Mouse (Mus musculus): ENCODE results near the gene Hdac7. TPM values are rescaled to one million over a fixed set of nuclear protein-coding genes. Genes with fewer than 3 reads are reported as not detected.
A peak's percentile ranks its signal among the peaks of the same experiment; 100 is the strongest.

Gene Hdac7
- total RNA-seq, 1 experiment from 2014 or later, result 30.7 TPM

DNA sequence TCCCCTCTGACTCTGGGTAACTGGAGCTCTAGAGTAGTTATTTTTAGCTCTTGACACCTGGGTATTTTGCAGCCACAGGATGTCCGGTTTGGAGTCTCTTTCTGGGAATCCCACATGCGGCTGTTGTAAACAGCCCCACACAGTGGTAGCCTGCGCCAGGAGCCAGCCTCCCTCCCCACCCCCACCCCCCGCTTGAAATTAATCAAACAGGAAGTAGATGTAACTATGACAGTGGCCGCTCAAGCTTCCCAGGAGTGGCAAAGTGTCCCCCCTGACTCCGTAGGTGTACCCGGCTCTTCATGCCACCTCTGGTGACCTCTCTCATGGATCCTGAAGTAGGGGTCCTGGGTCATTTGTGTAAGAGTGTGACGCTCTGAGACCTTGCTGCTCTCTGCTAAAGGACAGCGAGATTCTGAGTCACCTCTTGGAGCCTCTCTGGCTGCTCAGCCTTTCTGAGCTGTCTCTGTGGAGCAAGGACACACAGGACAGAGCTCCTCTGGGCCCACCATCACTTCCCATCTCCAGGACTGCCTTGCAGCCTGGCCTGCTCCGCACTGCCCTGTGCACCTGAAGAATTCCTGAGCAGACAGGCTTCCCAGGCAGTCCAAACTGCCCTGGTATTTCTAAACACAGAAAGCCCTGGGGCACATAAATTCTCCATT lies 22.9 kb downstream of the Hdac7 start:
- ATAC-seq (replicated peaks; ENCODE audit: low read depth, poor library complexity, severe bottlenecking), result 0 out of 2 replicates have a peak, but pooled peaks have one; percentile 1

DNA sequence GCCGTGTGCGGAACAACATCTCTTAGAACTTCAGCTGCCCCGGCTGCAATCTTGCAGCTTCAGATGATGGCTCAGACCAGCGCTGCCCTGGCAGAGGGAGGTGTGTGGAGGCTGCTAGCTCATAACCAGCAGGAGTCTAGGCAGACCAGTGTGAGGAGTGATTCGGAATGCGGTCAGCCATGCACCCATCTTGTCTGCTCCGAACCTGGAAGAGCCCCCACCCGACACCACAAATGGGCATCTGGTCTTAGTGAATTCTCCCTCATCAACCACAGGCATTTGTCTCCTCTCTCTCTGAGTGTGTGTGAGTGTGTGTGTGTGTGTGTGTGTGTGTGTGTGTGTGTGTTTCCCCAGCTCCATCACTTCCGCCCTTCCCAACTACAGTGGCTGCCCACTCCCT lies 24.4 kb downstream of the Hdac7 start:
- ATAC-seq (replicated peaks; ENCODE audit: low read depth, poor library complexity, severe bottlenecking), result no peak

DNA sequence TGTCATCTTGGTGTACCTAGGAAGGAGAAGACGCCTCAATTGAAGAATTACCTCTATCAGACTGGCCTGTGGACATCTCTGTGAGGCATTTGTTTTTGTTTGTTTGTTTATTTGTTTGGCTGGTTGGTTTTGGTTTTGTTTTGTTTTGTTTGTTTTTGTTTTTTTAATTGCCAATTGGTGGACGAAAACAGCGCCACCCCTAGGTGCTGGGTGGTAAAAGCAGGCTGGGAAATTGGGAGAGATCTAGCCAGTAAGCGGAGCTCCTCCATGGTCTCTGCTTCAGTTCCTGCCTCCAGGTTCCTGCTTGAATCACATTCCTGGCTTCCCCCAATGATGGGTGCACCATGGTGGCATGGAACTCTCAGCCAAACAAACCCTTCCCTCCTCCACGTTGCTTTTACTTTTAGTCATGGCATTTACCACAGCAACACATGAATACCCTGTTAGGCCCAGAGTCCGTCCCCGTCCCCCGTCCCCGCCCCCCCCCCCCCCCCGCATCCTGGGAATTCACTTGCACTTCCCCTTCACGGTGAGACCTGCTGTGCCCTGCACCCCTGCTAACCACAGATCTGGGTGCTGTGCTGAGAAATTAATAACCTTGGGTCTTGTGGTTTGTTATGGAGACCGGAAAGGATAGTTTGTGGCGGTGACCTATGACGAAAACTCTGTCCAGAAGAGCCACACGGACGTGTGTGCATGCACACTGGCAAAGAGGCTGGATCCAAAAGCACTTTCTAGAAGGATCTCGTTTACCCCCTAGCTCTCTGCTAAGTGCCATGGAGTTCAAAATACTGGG lies 27.9 kb downstream of the Hdac7 start:
- peak; percentile 54 for ATAC-seq (replicated peaks; ENCODE audit: low read depth, poor library complexity, severe bottlenecking)

DNA sequence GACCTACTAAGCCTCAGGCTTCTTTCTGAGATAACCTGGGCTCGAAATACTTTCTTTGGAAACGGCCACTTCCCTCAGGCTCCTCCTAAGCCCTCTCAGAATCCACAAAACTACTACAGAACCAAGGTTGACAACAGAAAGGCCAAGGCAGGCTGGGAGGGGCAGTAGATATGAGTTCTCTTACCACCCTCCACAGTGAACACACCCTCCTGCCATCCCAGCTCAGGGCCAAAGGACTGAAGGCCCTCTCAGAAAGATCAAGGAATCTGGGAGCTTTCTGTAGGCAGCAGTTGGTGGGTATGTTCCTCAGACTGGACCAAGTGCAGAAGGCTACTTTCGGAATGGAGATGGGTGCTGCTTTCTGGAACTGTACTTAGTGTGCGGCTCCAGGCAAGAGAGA lies 29.0 kb downstream of the Hdac7 start:
- no peak for ATAC-seq (replicated peaks; ENCODE audit: low read depth, poor library complexity, severe bottlenecking)

DNA sequence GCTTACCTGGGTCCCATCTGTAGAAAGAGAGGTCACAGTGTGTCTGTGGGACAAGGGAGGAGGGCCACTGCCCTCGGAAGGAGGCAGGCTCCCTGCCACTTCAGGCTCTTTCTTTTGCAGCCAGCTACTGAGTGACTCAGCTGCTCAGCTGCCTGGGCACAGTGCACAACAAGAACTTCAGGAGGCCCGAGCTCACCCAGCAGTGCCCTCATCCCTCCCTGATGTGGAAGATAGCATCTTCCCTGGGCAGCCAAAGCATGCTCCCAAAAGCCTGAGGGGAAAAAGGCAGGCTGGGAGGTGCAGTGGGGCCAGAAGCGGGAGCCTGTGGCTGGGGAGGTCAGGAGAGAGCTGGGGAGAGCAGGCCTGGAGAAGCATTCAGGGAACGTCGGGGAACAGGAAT lies 29.6 kb downstream of the Hdac7 start:
- no peak for ATAC-seq (replicated peaks; ENCODE audit: low read depth, poor library complexity, severe bottlenecking)

DNA sequence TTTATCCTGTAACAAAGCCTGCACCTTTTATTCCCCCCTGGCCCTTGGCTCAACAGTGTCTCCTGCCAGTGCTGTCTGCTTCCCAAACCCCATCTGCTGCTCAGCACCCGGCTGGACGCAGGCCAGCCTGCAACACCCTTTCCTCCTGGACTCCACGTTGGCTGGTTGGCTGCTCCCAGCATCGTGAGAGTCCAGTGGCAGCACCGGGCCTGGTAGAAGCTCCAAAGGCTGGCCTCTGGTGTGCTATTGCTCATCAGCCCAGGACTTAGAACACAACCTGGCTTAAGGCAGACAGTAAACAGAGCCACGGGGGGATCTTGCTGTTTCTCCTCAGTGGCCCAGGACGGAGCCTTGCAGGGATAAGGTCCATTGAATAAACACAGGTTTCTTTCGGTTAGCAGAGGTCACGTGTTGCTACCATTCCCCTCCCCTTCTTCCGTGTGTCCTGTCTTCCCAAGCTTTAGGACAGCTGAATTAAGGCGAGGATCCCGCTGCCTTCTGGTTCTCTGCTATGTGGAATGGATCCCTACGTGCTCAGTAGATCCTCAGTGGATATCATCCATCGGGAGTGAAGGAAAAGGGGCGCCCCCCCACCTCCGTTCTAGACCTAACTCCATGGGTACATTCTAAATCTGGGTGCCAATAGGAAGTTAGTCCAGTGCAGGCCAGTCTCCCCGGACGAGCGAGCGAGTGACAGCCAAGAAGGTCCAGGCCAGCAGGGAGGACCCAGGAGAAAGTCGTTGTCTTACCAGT lies 30.7 kb downstream of the Hdac7 start:
- ATAC-seq (replicated peaks; ENCODE audit: low read depth, poor library complexity, severe bottlenecking), result no peak

DNA sequence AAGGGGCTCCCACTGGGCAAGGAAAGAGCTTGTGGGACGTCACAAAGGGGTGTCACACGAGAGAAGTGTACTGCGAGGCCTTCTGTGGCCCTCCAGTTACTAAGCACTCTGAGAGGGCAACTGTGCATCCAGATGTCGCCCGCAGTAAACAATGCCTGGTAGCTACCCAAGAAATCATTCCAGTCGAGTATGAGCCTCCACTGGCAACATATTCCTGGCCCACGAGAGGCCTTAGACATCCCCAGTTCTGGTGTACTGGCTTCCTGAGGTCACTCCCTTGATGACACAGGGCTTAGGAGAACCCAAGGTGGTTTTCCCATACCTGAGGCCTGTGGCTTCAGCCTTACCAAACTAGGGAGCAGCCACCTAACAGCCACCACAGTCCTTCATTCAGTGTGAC lies 31.4 kb downstream of the Hdac7 start:
- ATAC-seq (replicated peaks; ENCODE audit: low read depth, poor library complexity, severe bottlenecking), result no peak

DNA sequence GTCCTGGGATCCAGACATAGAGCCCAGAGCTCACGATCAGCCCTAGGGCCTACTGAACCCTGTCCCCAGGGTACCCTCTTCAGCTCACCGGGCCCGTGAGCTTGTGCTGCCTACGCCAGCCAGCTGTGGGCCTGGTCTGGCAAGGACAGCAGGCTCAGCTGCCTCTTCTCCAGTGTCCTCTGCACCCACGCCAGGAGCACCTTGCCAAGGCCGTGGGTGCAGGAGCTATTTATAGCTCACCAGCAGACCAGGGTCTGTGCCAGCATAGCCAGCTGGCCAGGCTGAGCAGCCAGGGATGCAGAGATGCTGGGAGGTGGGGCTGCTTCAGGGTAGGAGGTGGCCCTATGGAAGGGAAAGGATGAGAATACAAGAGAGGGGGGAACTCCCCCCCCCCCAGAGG lies 32.2 kb downstream of the Hdac7 start:
- ATAC-seq (replicated peaks; ENCODE audit: low read depth, poor library complexity, severe bottlenecking), result no peak

DNA sequence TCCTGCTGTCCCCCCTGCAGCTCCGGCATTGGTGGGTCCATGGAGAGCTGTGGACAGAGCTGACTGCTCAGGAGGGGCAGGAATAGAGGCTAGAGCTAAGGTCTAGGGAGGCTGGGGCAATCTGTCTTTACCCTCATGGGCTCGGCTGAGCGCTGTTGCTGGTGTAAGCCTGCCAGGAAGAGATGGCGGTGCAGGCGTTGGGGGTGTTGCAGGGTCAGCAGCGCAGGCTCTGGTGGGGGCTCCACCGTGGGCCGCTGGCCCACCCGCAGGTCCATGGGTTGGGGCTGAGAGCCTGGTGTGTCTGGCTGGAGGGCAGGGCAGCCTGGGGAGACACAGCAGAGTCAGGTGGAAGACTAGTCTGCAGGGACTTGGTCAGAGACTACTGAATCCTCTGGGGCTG lies 33.0 kb downstream of the Hdac7 start:
- no peak for ATAC-seq (replicated peaks; ENCODE audit: low read depth, poor library complexity, severe bottlenecking)

DNA sequence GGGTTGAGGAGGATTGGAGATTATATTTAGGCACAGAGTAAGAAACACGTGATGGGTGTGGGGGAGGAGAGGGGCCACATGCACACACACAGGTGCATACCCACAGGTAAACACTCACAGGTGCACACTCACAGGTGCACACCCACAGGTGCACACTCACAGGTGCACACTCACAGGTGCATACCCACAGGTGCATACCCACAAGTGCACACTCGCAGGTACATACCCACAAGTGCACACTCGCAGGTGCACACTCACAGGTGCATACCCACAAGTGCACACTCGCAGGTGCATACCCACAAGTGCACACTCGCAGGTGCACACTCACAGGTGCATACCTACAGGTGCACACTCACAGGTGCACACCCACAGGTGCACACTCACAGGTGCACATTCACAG lies 33.9 kb downstream of the Hdac7 start:
- ATAC-seq (replicated peaks; ENCODE audit: low read depth, poor library complexity, severe bottlenecking), result no peak

DNA sequence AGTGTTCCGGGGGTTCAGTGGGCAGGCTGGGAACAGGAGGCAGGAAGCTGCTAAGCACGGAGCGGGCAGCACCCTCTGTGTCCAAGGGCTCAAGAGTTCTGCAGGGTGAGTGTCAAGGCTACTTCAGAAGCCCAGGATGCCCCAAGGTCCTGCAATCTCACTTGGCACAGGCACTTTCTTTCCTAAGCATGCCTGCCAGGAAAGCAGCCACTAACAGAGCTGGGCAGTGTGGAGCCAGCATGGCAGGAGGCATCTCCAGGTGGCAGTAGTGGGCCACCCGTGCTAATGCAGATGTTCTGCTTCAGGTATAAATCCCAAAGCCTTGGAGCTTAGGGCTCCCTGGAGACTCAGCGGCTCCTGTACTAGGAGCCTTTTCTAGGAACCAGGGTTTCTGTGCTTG lies 34.4 kb downstream of the Hdac7 start:
- ATAC-seq (replicated peaks; ENCODE audit: low read depth, poor library complexity, severe bottlenecking), result peak; percentile 36; the same call in 1 of the 2 replicates

DNA sequence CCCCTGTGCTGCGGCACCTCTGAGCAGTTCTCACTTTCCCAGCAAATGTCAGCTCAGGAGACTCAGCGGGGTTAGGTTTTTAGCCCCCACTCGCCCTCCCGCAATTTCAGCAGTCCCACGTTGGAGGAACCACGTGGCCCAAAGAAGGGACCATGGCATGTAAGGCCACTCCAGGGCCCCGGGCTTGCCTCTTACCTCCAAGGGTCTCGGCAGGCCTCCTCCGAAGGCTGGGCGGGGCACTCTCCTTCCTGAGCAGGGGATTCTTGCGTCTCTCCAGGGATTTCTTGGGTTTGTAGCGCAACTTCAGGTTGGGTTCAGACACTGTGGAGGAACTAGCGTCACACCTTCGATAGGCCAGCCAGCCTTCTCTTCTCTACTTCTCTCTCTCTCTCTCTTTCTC lies 35.1 kb downstream of the Hdac7 start:
- ATAC-seq (replicated peaks; ENCODE audit: low read depth, poor library complexity, severe bottlenecking), result no peak

DNA sequence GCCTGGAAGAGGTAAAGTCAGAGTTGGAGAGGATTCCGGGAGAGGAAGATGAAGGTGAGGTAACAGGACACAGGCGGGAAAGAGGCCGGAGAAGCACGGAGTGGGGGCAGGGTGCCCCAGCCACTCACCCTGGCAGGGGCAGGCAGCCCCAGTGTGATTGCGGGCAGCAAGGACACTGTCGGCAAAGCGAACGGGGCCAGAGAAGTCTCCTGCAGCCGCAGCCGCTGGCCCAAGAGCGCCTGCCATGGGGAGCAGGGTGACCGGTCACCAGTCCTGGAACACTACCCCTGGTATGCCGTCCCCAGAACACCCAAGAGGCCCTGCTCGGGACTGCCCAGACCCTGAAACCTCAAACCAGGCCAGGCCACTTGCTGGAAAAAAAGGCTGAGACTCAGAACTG lies 35.8 kb downstream of the Hdac7 start:
- ATAC-seq (replicated peaks; ENCODE audit: low read depth, poor library complexity, severe bottlenecking), result no peak

DNA sequence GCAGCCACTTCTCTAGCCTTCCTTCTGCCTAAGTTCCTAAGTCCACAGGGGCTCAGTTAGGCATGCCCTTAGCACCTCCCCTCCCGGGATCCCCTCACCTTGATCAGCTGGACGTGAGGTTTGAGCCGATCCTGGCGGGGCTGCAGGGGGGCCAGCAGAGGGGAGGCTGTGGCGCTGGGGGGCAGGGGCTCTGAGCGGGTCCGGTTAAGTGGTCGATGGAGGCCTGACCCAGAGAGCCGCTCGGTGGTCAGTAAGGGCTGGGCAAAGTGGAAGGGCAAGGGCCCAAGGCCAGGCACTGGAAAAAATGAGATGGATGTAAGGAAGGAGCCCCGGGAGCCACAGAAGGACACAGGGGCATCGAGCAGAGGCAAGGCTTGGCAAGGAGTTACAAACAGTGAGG lies 36.4 kb downstream of the Hdac7 start:
- ATAC-seq (replicated peaks; ENCODE audit: low read depth, poor library complexity, severe bottlenecking), result no peak

DNA sequence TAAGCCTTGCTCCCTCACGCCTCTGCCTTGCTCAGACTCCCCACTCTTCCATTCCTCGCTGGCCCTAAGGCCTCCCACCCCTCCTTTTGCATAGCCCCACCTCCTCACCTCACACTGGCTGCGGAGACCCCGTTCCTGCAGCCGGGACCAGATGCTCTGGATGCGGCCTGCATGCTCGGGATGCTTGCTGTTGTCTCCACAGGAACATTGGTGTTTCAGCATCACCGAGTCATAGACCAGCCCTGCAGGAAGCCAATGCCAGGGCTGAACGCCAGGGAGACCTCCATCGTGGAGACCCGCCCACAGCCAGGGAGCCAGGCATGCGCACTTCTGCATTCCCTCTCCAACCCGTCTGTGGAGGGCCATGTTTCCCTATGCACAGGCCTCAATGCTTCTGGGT lies 41.7 kb downstream of the Hdac7 start:
- ATAC-seq (replicated peaks; ENCODE audit: low read depth, poor library complexity, severe bottlenecking), result no peak

DNA sequence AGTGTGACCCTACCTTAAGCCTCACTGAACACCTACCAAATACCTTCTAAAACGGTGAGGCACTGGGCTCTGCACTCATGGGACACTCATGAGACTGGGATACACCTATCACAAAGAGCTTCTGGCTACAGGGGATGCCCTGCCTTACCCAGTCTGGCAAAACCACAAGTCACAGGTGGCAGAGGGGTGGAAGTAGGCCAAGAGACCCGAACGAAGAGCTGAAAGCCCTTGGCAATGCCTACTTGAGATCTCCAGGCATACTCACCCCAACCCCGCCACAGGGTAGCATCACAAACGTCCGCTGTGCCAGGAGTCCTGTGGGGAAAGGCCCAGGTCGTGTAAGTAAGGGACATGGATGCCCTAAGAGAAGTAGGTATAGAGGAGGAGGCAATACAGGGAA lies 42.5 kb downstream of the Hdac7 start:
- ATAC-seq (replicated peaks; ENCODE audit: low read depth, poor library complexity, severe bottlenecking), result no peak

DNA sequence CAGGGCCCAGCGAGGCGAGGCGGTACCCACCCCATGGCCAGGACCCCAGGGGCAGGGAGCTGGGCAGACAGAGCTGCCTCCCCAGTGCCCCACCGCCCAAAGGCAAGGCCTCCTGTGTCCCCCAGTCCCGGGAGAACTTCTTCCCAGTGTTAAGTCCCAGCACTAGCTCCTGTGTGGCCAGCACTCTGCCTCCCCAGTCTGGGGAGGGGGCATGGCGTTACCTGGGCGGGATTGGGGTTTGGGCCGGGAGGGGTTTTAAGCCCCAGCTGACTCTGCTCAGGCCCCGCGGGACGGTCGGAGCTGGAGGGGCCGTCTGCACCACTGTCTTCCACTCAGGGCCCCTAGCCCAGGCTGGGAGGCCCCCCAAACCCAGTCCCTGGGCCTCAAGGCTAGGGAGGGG lies 43.4 kb downstream of the Hdac7 start:
- no peak for ATAC-seq (replicated peaks; ENCODE audit: low read depth, poor library complexity, severe bottlenecking)

DNA sequence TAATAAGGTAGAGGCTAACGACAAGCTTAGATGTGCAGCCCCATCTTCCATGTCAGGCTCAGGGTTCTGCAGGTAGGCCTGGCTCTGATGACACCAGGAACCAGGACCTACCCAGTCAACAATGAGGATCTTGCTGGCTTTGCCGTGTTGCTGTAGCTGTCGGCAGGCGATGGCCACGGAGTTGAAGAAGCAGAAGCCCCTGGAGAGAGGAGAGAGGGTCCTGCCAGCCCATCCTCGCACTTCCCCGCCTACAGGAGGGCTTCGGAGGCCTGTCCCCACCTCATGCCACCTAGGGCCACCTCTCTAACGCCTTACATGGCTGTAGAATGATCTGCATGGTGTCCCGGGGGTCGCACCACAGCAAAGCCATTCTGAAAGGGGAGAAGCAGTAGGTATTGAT lies 44.9 kb downstream of the Hdac7 start:
- ATAC-seq (replicated peaks; ENCODE audit: low read depth, poor library complexity, severe bottlenecking), result no peak

DNA sequence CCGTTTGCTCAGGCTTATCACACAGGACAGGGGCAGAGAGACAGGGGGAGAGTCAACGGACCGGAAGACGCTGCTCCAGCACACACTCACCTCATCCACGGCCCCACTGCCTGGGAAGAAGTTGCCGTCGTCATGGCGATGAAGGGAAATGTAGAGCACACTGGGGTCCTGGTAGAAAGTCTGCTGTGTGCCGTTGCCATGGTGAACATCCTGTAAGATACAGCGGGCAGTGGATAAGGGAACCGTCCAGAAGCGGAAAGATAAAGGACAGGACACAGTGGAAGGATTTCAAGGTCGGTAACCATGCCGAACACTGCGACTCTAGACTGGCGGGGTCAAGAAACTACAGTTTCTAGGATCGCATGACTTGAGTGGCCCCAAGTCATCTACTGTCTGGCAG lies 46.2 kb downstream of the Hdac7 start:
- ATAC-seq (replicated peaks; ENCODE audit: low read depth, poor library complexity, severe bottlenecking), result no peak

DNA sequence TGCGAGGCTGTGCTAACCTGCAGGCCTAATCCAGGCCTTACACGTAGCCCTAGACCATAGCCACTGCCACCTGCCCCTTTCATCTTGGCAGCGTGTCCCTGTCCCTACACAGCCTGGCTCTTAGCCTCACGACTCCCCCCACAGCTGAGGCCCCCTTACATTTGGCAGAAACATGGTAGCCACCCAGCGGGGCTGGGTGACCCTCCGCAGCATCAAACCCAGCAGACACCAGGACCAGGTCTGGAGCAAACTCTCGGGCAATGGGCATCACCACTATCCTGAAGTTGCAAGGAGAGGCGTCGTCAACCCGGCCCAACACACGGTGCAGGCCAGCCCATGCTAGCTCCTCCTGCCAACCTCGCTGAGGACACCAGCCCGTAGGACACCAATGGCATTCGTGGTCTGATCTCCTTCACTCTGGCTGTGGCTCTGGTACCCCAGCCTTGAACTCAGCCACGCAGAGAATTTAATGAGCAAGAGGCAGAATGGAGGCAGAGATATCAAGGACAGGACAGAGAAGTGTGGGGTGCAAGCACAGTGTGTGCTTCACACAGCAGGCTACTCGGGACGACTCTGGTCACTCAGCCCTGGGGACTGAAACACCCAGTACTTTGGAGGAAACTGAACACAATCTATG lies 47.5 kb downstream of the Hdac7 start:
- no peak for ATAC-seq (replicated peaks; ENCODE audit: low read depth, poor library complexity, severe bottlenecking)

All from common myeloid progenitor, adult 5-6 weeks (primary cell).